Mouse (Mus musculus) gastrocnemius, adult 18-20 months (tissue): ENCODE measurements around the gene Kcnma1. TPM values are rescaled to one million over a fixed set of nuclear protein-coding genes. Genes with fewer than 3 reads are reported as not detected.

Source experiments
- DNase-seq: peaks from one replicate; pipeline ENCODE4 v3.0.0; 2021; ENCODE audit warnings: low spot score
- total RNA-seq, 2 experiments: library from RNA; stranded (reverse); gene quantifications; 2 replicates each; pipeline ENCODE4 v1.2.3; 2021

Kcnma1 gene
- total RNA-seq, 2 experiments from 2014 or later: 44.2 to 58.9 TPM

DNA sequence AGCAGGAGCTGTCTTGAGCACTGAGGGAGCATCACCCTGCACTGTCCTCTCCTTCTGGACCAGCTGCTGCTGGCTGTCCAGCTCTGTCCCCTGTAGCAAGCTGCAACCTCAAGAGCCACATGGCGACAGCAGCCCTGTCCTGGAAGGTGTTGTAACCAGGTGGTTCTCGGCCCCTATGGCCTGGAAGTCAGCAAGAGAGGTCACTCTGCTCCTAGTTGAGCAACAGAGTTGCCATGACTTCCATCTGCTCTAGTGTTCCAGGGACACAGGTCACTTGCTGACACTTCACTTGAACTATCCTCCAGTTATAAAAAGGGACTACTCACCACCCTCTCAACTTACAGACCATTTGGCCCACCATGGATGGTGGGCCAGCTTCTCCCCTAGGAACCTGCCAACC is 139.7 kb downstream of the Kcnma1 start:
- DNase-seq: peak; percentile 55

- DNase-seq: no peak
Observed at GRCm38 (mm10) chr14:23857034-23857433, 157.3 kb downstream of the Kcnma1 start.

DNA sequence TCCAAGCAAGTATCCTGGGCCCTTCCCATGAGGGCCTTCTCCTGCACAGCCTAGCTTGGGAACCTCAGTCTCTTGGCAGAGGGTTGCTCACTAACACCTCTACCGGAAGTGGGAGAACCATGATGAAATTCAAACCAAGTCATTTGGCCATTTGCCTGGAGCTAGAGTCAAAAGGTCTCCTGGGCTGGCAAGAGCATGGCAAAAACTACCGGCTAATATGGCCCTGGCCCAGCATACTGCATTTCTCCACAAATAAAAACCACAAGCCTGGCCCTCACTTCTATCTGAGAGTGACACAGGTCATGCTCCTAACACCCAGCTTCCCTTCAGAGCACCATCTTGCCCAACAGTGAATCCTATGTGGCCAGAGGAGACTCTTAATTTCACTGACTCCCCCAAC is 159.3 kb downstream of the Kcnma1 start:
- DNase-seq: peak; percentile 88

- no peak for DNase-seq
Observed at GRCm38 (mm10) chr14:23848529-23849141, 165.7 kb downstream of the Kcnma1 start.

DNA sequence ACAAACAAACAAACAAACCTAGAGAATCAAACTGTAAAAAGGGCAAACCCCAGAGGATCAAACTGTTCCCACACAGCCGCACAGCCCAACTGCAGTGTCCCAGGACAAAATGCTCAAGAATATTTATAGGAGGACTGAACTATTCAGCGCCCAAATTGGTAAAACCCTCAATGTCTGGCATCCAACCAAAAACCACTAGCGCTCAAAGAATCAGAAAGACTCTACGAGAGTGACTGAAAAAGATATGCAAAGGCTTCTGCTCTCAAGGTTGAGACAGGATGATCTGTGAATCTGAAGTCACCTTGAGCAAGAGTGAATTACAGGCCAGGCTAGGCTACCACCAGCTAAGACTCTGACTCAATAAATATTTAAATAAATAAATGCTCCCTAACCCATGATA is 167.6 kb downstream of the Kcnma1 start:
- DNase-seq: no peak

DNA sequence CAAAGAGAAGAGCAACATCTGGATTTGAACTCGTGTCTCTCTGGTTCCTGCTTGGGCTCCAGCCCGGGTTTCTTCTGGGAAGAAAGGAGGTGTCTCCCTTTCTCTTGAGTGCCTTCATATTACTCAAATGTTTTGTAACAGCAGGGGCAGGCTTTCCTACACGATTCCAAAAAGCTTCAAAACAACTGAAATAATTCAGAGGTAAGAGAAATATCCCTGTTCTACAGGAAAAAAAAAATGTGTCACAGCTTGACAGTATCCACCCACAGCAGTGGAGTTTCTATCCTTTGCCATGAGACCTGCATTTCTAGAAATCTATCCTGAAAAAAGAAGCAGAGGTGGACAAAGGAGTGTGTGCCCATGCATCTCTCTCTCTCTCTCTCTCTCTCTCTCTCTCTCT is 172.3 kb downstream of the Kcnma1 start:
- DNase-seq: no peak

DNA sequence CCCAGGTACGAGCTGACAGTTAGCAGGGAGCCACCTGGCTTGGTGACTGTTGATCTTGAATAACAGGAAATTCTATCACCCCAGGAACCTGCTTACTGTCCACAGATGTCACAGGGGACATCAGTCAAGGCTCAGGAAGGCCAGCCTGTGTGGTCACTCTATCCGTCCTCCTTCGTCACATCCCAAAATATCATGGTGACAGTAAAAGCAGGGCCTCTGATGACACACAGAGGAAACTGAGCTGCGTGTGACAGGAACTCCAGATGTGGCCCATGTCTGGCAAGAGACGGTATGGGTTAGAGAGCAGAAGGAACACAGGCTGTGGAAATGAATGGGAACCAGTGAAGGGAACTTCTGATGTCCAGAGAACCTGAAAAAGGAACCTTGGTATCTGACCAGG is 174.7 kb downstream of the Kcnma1 start:
- DNase-seq: peak; percentile 82

DNA sequence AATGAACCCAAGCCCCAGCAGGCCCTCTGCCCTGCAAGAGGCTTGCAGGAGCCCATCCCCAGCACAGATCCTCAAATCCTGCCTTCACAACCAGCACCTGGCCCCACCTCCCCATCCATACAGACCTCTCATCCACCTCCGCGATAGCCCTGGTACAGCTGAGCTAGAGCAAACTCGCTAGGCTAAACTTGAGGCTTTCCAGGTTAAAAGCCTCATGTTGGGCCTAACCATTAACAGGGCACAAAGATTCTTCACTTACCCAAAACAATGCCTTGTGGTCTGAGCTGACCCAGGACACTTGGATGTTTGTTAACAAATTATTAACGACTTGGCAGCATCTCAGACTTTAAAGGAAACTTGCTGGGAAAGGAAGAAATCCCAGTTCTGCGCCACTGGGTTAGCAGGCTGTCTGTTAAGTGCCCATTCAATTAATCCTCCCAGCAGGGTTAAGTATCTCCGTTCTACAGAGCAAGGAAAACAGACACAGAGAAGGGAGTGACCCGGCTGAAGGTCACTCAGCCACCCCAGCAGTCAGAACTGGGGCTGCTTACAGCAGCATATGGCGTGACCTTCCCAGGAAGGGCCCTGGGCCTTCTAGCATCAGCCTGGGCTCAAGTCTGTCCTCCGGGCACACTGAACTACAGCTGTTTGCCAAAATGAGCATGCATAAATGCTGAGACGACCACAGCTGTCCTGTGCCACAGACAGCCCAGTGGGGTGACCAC is 178.7 kb downstream of the Kcnma1 start:
- no peak for DNase-seq

- no peak for DNase-seq
Observed at GRCm38 (mm10) chr14:23831284-23831683, 183.0 kb downstream of the Kcnma1 start.

- no peak for DNase-seq
Observed at GRCm38 (mm10) chr14:23830316-23830715, 184.0 kb downstream of the Kcnma1 start.

DNA sequence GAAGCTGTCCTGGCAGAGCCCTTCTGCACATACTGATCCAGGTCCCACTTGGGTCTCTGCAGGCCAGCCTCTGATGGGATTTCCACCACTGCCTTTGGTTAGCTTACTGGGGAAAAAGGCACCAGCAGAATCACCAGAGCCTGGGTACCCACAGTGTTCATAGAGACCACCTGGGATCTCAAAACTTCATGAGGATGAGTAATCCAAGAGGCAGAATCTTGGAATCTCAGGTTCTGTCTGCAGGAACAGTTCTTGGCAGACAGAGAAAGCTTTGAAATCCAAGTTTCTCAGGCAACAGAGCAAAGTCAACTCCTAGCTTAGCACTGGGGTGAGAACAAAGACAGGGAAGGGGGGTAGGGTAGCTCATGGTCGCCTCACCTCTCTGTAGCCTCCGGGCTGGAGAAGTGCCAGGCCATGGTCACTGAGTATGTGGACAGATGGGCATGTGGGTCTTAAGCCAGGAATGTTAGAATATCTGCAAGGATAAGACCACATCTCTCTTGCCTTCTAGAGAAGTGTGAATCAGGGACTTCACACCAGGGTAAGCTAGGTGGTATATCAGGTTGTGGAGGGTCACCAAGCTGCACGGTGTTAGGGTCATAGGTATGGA is 185.5 kb downstream of the Kcnma1 start:
- no peak for DNase-seq

- no peak for DNase-seq
Observed at GRCm38 (mm10) chr14:23824937-23825336, 189.4 kb downstream of the Kcnma1 start.

DNA sequence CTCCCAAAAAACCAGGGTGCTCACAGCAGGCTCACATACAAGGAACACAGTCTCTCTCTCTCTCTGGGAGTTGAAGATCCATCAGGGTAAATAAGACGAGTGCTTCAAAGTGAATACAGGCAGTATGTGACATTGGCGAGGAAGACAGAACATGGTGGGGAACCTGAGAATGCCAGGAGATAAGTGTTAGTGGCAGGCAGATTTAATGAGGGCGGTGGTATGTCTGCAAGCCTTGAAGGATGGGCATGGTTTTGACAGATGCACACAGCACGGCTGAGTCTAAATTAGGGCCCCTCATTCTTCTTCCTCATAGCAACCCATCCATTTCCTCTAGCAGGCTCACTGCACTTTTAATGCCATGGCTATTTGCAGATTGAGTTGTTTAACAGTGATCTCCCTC is 190.0 kb downstream of the Kcnma1 start:
- DNase-seq: no peak

DNA sequence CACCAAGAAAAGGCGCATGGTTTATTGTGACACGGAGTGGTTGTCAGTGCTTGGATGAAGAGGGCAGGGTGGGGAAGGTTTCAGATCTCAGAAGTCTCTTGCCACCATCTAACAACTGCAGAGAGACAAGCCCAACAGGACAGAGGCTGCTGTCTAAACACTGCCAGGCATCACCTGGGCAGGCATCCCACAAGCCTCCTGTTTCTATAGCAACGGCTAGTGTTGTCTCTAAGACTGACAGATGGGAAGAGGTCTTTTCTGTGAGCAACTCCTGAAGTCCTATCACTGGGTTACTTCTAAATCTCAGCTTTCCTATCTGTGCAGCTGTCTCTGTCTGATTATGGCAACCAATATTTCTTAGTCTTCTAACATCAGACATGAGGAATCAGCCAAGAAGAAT is 196.7 kb downstream of the Kcnma1 start:
- no peak for DNase-seq

- no peak for DNase-seq
Observed at GRCm38 (mm10) chr14:23810081-23810480, 204.2 kb downstream of the Kcnma1 start.

- DNase-seq: no peak
Observed at GRCm38 (mm10) chr14:23809124-23809523, 205.2 kb downstream of the Kcnma1 start.

DNA sequence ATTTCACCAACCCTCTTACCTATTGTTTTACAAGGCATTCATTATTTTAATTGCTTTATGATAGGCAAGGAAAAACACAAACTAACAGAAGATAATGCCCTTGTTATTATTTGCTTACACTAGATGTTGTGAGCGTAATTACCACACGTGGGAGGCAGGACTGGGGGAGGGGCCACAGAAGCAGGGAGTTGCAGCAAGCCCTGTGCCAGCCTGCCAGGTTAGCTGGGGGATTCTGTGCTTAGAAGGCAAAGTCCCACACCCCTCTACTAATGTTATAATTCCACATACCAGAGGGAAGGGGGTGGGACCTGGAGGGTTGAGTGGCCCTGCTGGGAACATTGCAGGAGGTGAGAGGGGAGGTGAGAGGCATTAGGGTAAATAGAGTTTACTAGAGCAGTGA is 207.9 kb downstream of the Kcnma1 start:
- no peak for DNase-seq

DNA sequence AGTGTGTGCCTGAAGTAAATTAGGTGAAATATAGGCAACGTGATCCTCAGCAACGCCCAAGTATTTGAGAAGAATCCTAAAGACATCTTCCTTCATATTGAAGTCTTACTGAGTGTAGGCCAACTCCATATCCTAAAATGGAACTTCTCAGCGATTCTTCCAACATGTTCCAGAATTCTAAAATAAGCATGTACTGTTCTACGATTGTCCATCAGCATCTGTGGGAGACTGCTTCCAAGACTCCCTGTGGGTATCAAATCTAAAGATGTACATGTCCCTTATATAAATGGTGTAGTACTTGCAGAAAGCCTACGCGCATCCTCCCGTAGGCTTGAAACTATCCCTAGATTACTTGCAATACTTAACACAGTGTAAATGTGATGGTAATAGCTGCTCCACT is 217.4 kb downstream of the Kcnma1 start:
- no peak for DNase-seq

DNA sequence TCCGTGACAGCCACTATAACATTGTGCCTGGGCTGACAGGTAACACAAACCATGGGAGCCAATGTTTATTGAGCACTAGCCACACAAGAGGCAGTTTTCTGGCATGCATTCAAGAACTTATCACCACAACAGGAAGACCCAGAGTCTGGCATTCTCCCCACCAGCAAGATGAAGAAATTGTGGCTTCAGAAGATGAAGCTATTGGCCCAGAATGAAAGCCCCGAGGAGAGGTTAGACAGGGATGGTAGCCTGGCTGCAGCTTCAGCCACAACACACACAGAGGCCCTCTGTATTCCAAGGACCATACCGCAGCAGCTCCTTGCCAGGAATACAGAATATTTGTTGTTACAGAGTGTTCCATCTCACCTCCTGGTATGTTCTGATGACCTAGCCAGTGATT is 221.6 kb downstream of the Kcnma1 start:
- DNase-seq: peak; percentile 9

DNA sequence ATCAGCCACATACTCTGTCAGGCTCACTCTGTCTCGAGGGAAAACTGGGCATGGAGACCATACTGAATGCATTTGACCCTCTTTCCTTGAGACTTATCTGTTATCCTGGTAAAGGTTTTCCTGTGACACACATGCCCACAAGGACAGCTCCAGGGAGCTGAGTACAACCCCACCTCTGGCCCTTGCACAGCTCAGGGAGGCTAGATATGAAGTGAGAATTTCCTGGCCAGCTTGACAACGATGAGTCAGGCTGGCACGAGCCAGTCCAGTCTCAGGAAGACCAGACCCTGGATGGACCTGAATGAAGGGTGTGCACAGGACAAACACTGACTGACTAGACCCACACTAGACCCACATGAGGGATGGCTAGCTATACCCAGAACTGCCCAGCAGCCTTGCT is 222.2 kb downstream of the Kcnma1 start:
- DNase-seq: peak; percentile 23

GRCm38 (mm10) chr14:23791261-23791691 is 223.0 kb downstream of the Kcnma1 start:
- DNase-seq: peak; percentile 81

GRCm38 (mm10) chr14:23786687-23787073 is 227.6 kb downstream of the Kcnma1 start:
- DNase-seq: no peak
